Mouse (Mus musculus) hindbrain, embryonic 13.5 days (tissue): ENCODE measurements around the gene Rel. TPM values are rescaled to one million over a fixed set of nuclear protein-coding genes. Genes with fewer than 3 reads are reported as not detected.

Experiments used
- ATAC-seq: fragments of 200-750 bp; cut with Nextera tagmentation; 2 replicates; pipeline ENCODE4 v1.8.0; 2017; ENCODE audit warnings: moderate TSS enrichment; ENCODE audit not compliant: low FRiP score
- H3K27ac ChIP-seq: fragments of 300-500 bp; sonication (generic); 2 replicates; pipeline ENCODE4 v1.5.1; 2015; ENCODE audit warnings: inconsistent platforms, mild to moderate bottlenecking, moderate library complexity
- H3K27me3 ChIP-seq: fragments of 300-500 bp; sonication (generic); 2 replicates; pipeline ENCODE4 v1.6.1; 2015; ENCODE audit warnings: mild to moderate bottlenecking, inconsistent platforms
- H3K36me3 ChIP-seq: fragments of 300-500 bp; sonication (generic); 2 replicates; pipeline ENCODE4 v1.6.1; 2015; ENCODE audit warnings: mild to moderate bottlenecking, inconsistent platforms
- H3K4me1 ChIP-seq: fragments of 300-500 bp; sonication (generic); replicated peaks from 2 replicates; pipeline ENCODE4 v1.6.1; 2015; ENCODE audit warnings: inconsistent platforms
- H3K4me2 ChIP-seq: fragments of 300-500 bp; sonication (generic); 2 replicates; pipeline ENCODE4 v1.6.1; 2015; ENCODE audit warnings: inconsistent platforms, mild to moderate bottlenecking, moderate library complexity
- H3K4me3 ChIP-seq: fragments of 300-500 bp; sonication (generic); 2 replicates; pipeline ENCODE4 v1.5.1; 2015; ENCODE audit warnings: mild to moderate bottlenecking, inconsistent platforms
- H3K9ac ChIP-seq: fragments of 300-500 bp; sonication (generic); 2 replicates; pipeline ENCODE4 v1.6.1; 2015; ENCODE audit warnings: mild to moderate bottlenecking, inconsistent platforms
- H3K9me3 ChIP-seq: fragments of 300-500 bp; sonication (generic); 2 replicates; pipeline ENCODE4 v1.6.1; 2016; ENCODE audit warnings: inconsistent platforms
- WGBS: fragments of 180-500 bp; shearing (Covaris S2); methylation state at CpG from one replicate; pipeline ENCODE4 v1.1.7; 2015; 5-methylcytosine and 5-hydroxymethylcytosine counted together
- polyA plus RNA-seq: library from polyadenylated mRNA; unstranded; fragments of >200 nt; fragmentation: Nextera tagmentation; extraction: Ambion mirVana; gene quantifications from 2 replicates; pipeline ENCODE4 v1.2.1, GENCODE M21; 2015

Rel gene
- polyA plus RNA-seq, 1 experiment from 2014 or later = 0.43 TPM

GRCm38 (mm10) chr11:23699414-23700095 is 71.2 kb downstream of the Rel start:
- 84% methylated on average over 3 of the region's 3 CpGs for WGBS
- H3K9me3 ChIP-seq = no peaks in the 10 kb centered on the region

GRCm38 (mm10) chr11:23698526-23698925 is 72.2 kb downstream of the Rel start:
- 70% methylated on average over 2 of the region's 2 CpGs for WGBS
- H3K4me3 ChIP-seq = no peak overlapping the region
- no peak overlapping the region for H3K4me2 ChIP-seq
- no peaks in the 10 kb centered on the region for H3K9me3 ChIP-seq
- no peak overlapping the region for H3K27ac ChIP-seq
- H3K9ac ChIP-seq = no peak overlapping the region
- H3K27me3 ChIP-seq = no peaks in the 10 kb centered on the region
- ATAC-seq = no peak
- peaks cover 13% of the 10 kb centered on the region for H3K36me3 ChIP-seq
- H3K4me1 ChIP-seq = no peaks in the 10 kb centered on the region

More at GRCm38 (mm10) chr11:23699414-23700095, 71.2 kb downstream of the Rel start:
- Histone ChIP-seq H3K9ac (no peak overlapping the region), H3K27me3 (no peaks in the 10 kb centered on the region), H3K4me1 (no peaks in the 10 kb centered on the region), H3K4me2 (no peak overlapping the region), H3K27ac (no peak overlapping the region), H3K4me3 (no peak overlapping the region), H3K36me3 (peaks cover 14% of the 10 kb centered on the region)
- ATAC-seq = no peak

- Histone ChIP-seq H3K4me3 (no peak overlapping the region), H3K9me3 (no peaks in the 10 kb centered on the region)
These were observed 74.9 kb downstream of the Rel start for GRCm38 (mm10) chr11:23695847-23696246.

GRCm38 (mm10) chr11:23693286-23693685 is 77.5 kb downstream of the Rel start:
- no peak for ATAC-seq
- 95% methylated on average over 2 of the region's 2 CpGs for WGBS
- H3K27me3 ChIP-seq = no peaks in the 10 kb centered on the region
- no peak overlapping the region for H3K9ac ChIP-seq
- no peak overlapping the region for H3K4me3 ChIP-seq
- H3K27ac ChIP-seq = no peak overlapping the region
- no peaks in the 10 kb centered on the region for H3K4me1 ChIP-seq
- H3K36me3 ChIP-seq = peaks cover 10% of the 10 kb centered on the region; the same call in 1 of the 2 replicates
- H3K4me2 ChIP-seq = no peak overlapping the region
- no peaks in the 10 kb centered on the region for H3K9me3 ChIP-seq

More at GRCm38 (mm10) chr11:23695847-23696246, 74.9 kb downstream of the Rel start:
- Histone ChIP-seq H3K4me1 (no peaks in the 10 kb centered on the region), H3K36me3 (peaks cover 3% of the 10 kb centered on the region; the same call in 1 of the 2 replicates), H3K9ac (no peak overlapping the region), H3K27me3 (no peaks in the 10 kb centered on the region), H3K4me2 (no peak overlapping the region), H3K27ac (no peak overlapping the region)
- no peak for ATAC-seq

GRCm38 (mm10) chr11:23688060-23688459 is 82.7 kb downstream of the Rel start:
- H3K9me3 ChIP-seq = no peaks in the 10 kb centered on the region
- no peaks in the 10 kb centered on the region for H3K4me1 ChIP-seq
- H3K4me3 ChIP-seq = no peak overlapping the region
- no peak overlapping the region for H3K27ac ChIP-seq
- 91% methylated on average over 1 of the region's 1 CpGs for WGBS
- no peak overlapping the region for H3K9ac ChIP-seq
- H3K4me2 ChIP-seq = no peak overlapping the region
- peaks cover 38% of the 10 kb centered on the region for H3K36me3 ChIP-seq
- no peak for ATAC-seq
- no peaks in the 10 kb centered on the region for H3K27me3 ChIP-seq

Other genes starting within 250 kb of the Rel start
- gene 1700093K21Rik, start 249.8 kb downstream of the Rel start, polyA plus RNA-seq = 0.21 TPM in 1 of 2 replicates, not detected in the other
- gene 0610010F05Rik, start 137.3 kb downstream of the Rel start, polyA plus RNA-seq = 142 and 149 TPM in 2 replicates
- 11.8 and 14.0 TPM in 2 replicates for gene Pus10, start 105.3 kb downstream of the Rel start, polyA plus RNA-seq
- 33.2 and 35.2 TPM in 2 replicates for gene Pex13, start 105.0 kb downstream of the Rel start, polyA plus RNA-seq
- gene Papolg, start 124.3 kb upstream of the Rel start, polyA plus RNA-seq = 23.6 and 24.6 TPM in 2 replicates